Mouse (Mus musculus) hindbrain, embryonic 13.5 days (tissue): ENCODE results near the gene Gm6993. TPM values are rescaled to one million over a fixed set of nuclear protein-coding genes. Genes with fewer than 3 reads are reported as not detected.
A peak's percentile ranks its signal among the peaks of the same experiment; 100 is the strongest.

ENCODE experiments used
- ATAC-seq: fragments of 200-750 bp; cut with Nextera tagmentation; 2 replicates; pipeline ENCODE4 v1.8.0; 2017; ENCODE audit warnings: moderate TSS enrichment; ENCODE audit not compliant: low FRiP score
- H3K27ac ChIP-seq: fragments of 300-500 bp; sonication (generic); 2 replicates; pipeline ENCODE4 v1.5.1; 2015; ENCODE audit warnings: inconsistent platforms, mild to moderate bottlenecking, moderate library complexity
- H3K27me3 ChIP-seq: fragments of 300-500 bp; sonication (generic); 2 replicates; pipeline ENCODE4 v1.6.1; 2015; ENCODE audit warnings: mild to moderate bottlenecking, inconsistent platforms
- H3K36me3 ChIP-seq: fragments of 300-500 bp; sonication (generic); 2 replicates; pipeline ENCODE4 v1.6.1; 2015; ENCODE audit warnings: mild to moderate bottlenecking, inconsistent platforms
- H3K4me1 ChIP-seq: fragments of 300-500 bp; sonication (generic); replicated peaks from 2 replicates; pipeline ENCODE4 v1.6.1; 2015; ENCODE audit warnings: inconsistent platforms
- H3K4me2 ChIP-seq: fragments of 300-500 bp; sonication (generic); 2 replicates; pipeline ENCODE4 v1.6.1; 2015; ENCODE audit warnings: inconsistent platforms, mild to moderate bottlenecking, moderate library complexity
- H3K4me3 ChIP-seq: fragments of 300-500 bp; sonication (generic); 2 replicates; pipeline ENCODE4 v1.5.1; 2015; ENCODE audit warnings: mild to moderate bottlenecking, inconsistent platforms
- H3K9ac ChIP-seq: fragments of 300-500 bp; sonication (generic); 2 replicates; pipeline ENCODE4 v1.6.1; 2015; ENCODE audit warnings: mild to moderate bottlenecking, inconsistent platforms
- H3K9me3 ChIP-seq: fragments of 300-500 bp; sonication (generic); 2 replicates; pipeline ENCODE4 v1.6.1; 2016; ENCODE audit warnings: inconsistent platforms
- WGBS: fragments of 180-500 bp; shearing (Covaris S2); methylation state at CpG from one replicate; pipeline ENCODE4 v1.1.7; 2015; 5-methylcytosine and 5-hydroxymethylcytosine counted together
- polyA plus RNA-seq: library from polyadenylated mRNA; unstranded; fragments of >200 nt; fragmentation: Nextera tagmentation; extraction: Ambion mirVana; gene quantifications from 2 replicates; pipeline ENCODE4 v1.2.1, GENCODE M21; 2015

Gm6993 gene
- polyA plus RNA-seq, 1 experiment from 2014 or later = not detected

- ATAC-seq = no peak
- Histone ChIP-seq H3K9me3 (no peaks in the 10 kb centered on the region), H3K4me1 (peaks cover 29% of the 10 kb centered on the region), H3K27me3 (peaks cover 69% of the 10 kb centered on the region), H3K4me2 (peak overlapping the region; percentile 88), H3K36me3 (no peaks in the 10 kb centered on the region), H3K4me3 (peak overlapping the region; percentile 51), H3K9ac (peak overlapping the region; percentile 71), H3K27ac (no peak overlapping the region)
- 6% methylated on average over 15 of the region's 15 CpGs for WGBS
These were observed 26.1 kb downstream of the Gm6993 start for GRCm38 (mm10) chr12:31266686-31267085.

GRCm38 (mm10) chr12:31267363-31267762 is 26.8 kb downstream of the Gm6993 start:
- peak overlapping the region; percentile 88 for H3K4me2 ChIP-seq
- peaks cover 35% of the 10 kb centered on the region for H3K4me1 ChIP-seq
- no peaks in the 10 kb centered on the region for H3K36me3 ChIP-seq
- WGBS = 61% methylated on average over 4 of the region's 4 CpGs
- peaks cover 66% of the 10 kb centered on the region for H3K27me3 ChIP-seq
- H3K9me3 ChIP-seq = no peaks in the 10 kb centered on the region
- no peak overlapping the region for H3K27ac ChIP-seq
- H3K4me3 ChIP-seq = 0 out of 2 replicates have a peak overlapping the region, but pooled peaks have one; percentile 5
- H3K9ac ChIP-seq = no peak overlapping the region
- ATAC-seq = no peak

- no peak for ATAC-seq
- 0 out of 2 replicates have a peak overlapping the region, but pooled peaks have one; percentile 17 for H3K4me2 ChIP-seq
- WGBS = 76% methylated on average over 3 of the region's 3 CpGs
- H3K9me3 ChIP-seq = no peaks in the 10 kb centered on the region
- H3K27me3 ChIP-seq = peaks cover 56% of the 10 kb centered on the region
- H3K9ac ChIP-seq = no peak overlapping the region
- H3K27ac ChIP-seq = no peak overlapping the region
- H3K36me3 ChIP-seq = no peaks in the 10 kb centered on the region
- peaks cover 35% of the 10 kb centered on the region for H3K4me1 ChIP-seq
- H3K4me3 ChIP-seq = no peak overlapping the region
These were observed 27.7 kb downstream of the Gm6993 start for GRCm38 (mm10) chr12:31268315-31268714.

- 76% methylated on average over 12 of the region's 12 CpGs for WGBS
- ATAC-seq = no peak
- Histone ChIP-seq H3K4me1 (peaks cover 35% of the 10 kb centered on the region), H3K4me3 (no peak overlapping the region), H3K27me3 (peaks cover 49% of the 10 kb centered on the region), H3K4me2 (no peak overlapping the region), H3K9me3 (no peaks in the 10 kb centered on the region), H3K9ac (no peak overlapping the region), H3K27ac (no peak overlapping the region), H3K36me3 (no peaks in the 10 kb centered on the region)
These were observed 28.5 kb downstream of the Gm6993 start for GRCm38 (mm10) chr12:31269020-31269597.

- Histone ChIP-seq H3K4me2 (no peak overlapping the region), H3K9ac (no peak overlapping the region), H3K4me3 (no peak overlapping the region), H3K4me1 (peaks cover 26% of the 10 kb centered on the region), H3K9me3 (no peaks in the 10 kb centered on the region), H3K27ac (no peak overlapping the region), H3K27me3 (peaks cover 36% of the 10 kb centered on the region), H3K36me3 (no peaks in the 10 kb centered on the region)
- 93% methylated on average over 10 of the region's 10 CpGs for WGBS
- no peak for ATAC-seq
These were observed 29.8 kb downstream of the Gm6993 start for GRCm38 (mm10) chr12:31270361-31270760.

- Histone ChIP-seq H3K36me3 (no peaks in the 10 kb centered on the region), H3K4me2 (no peak overlapping the region), H3K9ac (no peak overlapping the region), H3K27me3 (peaks cover 32% of the 10 kb centered on the region), H3K4me1 (peaks cover 21% of the 10 kb centered on the region), H3K9me3 (no peaks in the 10 kb centered on the region), H3K4me3 (no peak overlapping the region), H3K27ac (no peak overlapping the region)
- ATAC-seq = no peak
- WGBS = 75% methylated on average over 5 of the region's 5 CpGs
These were observed 30.2 kb downstream of the Gm6993 start for GRCm38 (mm10) chr12:31270776-31271175.

- no peak overlapping the region for H3K4me2 ChIP-seq
- H3K27ac ChIP-seq = peak overlapping the region; percentile 35; the same call in 1 of the 2 replicates
- WGBS = 60% methylated on average over 16 of the region's 16 CpGs
These were observed 30.9 kb downstream of the Gm6993 start for GRCm38 (mm10) chr12:31271361-31272011.

GRCm38 (mm10) chr12:31272012-31272735 is 31.6 kb downstream of the Gm6993 start:
- ATAC-seq = no peak

More at GRCm38 (mm10) chr12:31271361-31272011, 30.9 kb downstream of the Gm6993 start:
- Histone ChIP-seq H3K4me3 (no peak overlapping the region), H3K9ac (no peak overlapping the region), H3K27me3 (peaks cover 25% of the 10 kb centered on the region), H3K36me3 (no peaks in the 10 kb centered on the region), H3K4me1 (peaks cover 14% of the 10 kb centered on the region), H3K9me3 (no peaks in the 10 kb centered on the region)
- no peak for ATAC-seq

GRCm38 (mm10) chr12:31272846-31273245 is 32.3 kb downstream of the Gm6993 start:
- peaks cover 10% of the 10 kb centered on the region for H3K4me1 ChIP-seq
- 75% methylated on average over 2 of the region's 2 CpGs for WGBS

More at GRCm38 (mm10) chr12:31272012-31272735, 31.6 kb downstream of the Gm6993 start:
- peaks cover 18% of the 10 kb centered on the region for H3K27me3 ChIP-seq
- 72% methylated on average over 8 of the region's 8 CpGs for WGBS
- peaks cover 10% of the 10 kb centered on the region for H3K4me1 ChIP-seq
- no peak overlapping the region for H3K4me3 ChIP-seq
- H3K9me3 ChIP-seq = no peaks in the 10 kb centered on the region
- no peaks in the 10 kb centered on the region for H3K36me3 ChIP-seq
- no peak overlapping the region for H3K27ac ChIP-seq
- H3K4me2 ChIP-seq = no peak overlapping the region
- H3K9ac ChIP-seq = no peak overlapping the region

GRCm38 (mm10) chr12:31273646-31274045 is 33.1 kb downstream of the Gm6993 start:
- ATAC-seq = no peak
- peaks cover 6% of the 10 kb centered on the region; the same call in 1 of the 2 replicates for H3K27me3 ChIP-seq
- H3K9ac ChIP-seq = no peak overlapping the region
- no peaks in the 10 kb centered on the region for H3K36me3 ChIP-seq
- H3K9me3 ChIP-seq = no peaks in the 10 kb centered on the region
- 91% methylated on average over 7 of the region's 7 CpGs for WGBS
- peaks cover 10% of the 10 kb centered on the region for H3K4me1 ChIP-seq
- H3K4me3 ChIP-seq = no peak overlapping the region
- H3K4me2 ChIP-seq = no peak overlapping the region
- H3K27ac ChIP-seq = no peak overlapping the region

More at GRCm38 (mm10) chr12:31272846-31273245, 32.3 kb downstream of the Gm6993 start:
- H3K4me3 ChIP-seq = no peak overlapping the region
- no peak overlapping the region for H3K27ac ChIP-seq
- H3K9me3 ChIP-seq = no peaks in the 10 kb centered on the region
- no peaks in the 10 kb centered on the region for H3K36me3 ChIP-seq
- ATAC-seq = no peak
- no peak overlapping the region for H3K9ac ChIP-seq
- no peak overlapping the region for H3K4me2 ChIP-seq
- peaks cover 12% of the 10 kb centered on the region for H3K27me3 ChIP-seq

GRCm38 (mm10) chr12:31275411-31275810 is 34.8 kb downstream of the Gm6993 start:
- Histone ChIP-seq H3K9ac (no peak overlapping the region), H3K36me3 (no peaks in the 10 kb centered on the region), H3K27me3 (no peaks in the 10 kb centered on the region), H3K9me3 (no peaks in the 10 kb centered on the region), H3K4me1 (peaks cover 10% of the 10 kb centered on the region), H3K4me2 (no peak overlapping the region), H3K27ac (no peak overlapping the region), H3K4me3 (no peak overlapping the region)
- no peak for ATAC-seq
- WGBS = 91% methylated on average over 10 of the region's 10 CpGs

GRCm38 (mm10) chr12:31278270-31278669 is 37.7 kb downstream of the Gm6993 start:
- WGBS = 94% methylated on average over 11 of the region's 11 CpGs
- ATAC-seq = no peak
- H3K9me3 ChIP-seq = no peaks in the 10 kb centered on the region
- H3K36me3 ChIP-seq = no peaks in the 10 kb centered on the region
- no peak overlapping the region for H3K4me2 ChIP-seq
- H3K4me3 ChIP-seq = no peak overlapping the region
- no peak overlapping the region for H3K9ac ChIP-seq
- no peaks in the 10 kb centered on the region for H3K27me3 ChIP-seq
- H3K4me1 ChIP-seq = no peaks in the 10 kb centered on the region
- no peak overlapping the region for H3K27ac ChIP-seq
